Mouse (Mus musculus) neural tube, embryonic 12.5 days (tissue): ENCODE results near the gene Vps35l. TPM values are rescaled to one million over a fixed set of nuclear protein-coding genes. Genes with fewer than 3 reads are reported as not detected.

Experiments
- ATAC-seq: fragments of 200-750 bp; cut with Nextera tagmentation; 2 replicates; pipeline ENCODE4 v1.8.0; 2017; ENCODE audit warnings: low read depth, mild to moderate bottlenecking, moderate TSS enrichment, moderate library complexity; ENCODE audit not compliant: low FRiP score
- H3K27ac ChIP-seq: fragments of 300-500 bp; sonication (generic); 2 replicates; pipeline ENCODE4 v1.5.1; 2016
- H3K27me3 ChIP-seq: fragments of 300-500 bp; sonication (generic); replicated peaks from 2 replicates; pipeline ENCODE4 v1.6.1; 2016; ENCODE audit warnings: mild to moderate bottlenecking
- H3K36me3 ChIP-seq: fragments of 300-500 bp; sonication (generic); 2 replicates; pipeline ENCODE4 v1.6.1; 2016; ENCODE audit warnings: mild to moderate bottlenecking
- H3K4me1 ChIP-seq: fragments of 300-500 bp; sonication (generic); 2 replicates; pipeline ENCODE4 v1.6.1; 2016
- H3K4me2 ChIP-seq: fragments of 300-500 bp; sonication (generic); replicated peaks from 2 replicates; pipeline ENCODE4 v1.6.1; 2016; ENCODE audit warnings: mild to moderate bottlenecking
- H3K4me3 ChIP-seq: fragments of 300-500 bp; sonication (generic); 2 replicates; pipeline ENCODE4 v1.5.1; 2016
- H3K9ac ChIP-seq: fragments of 300-500 bp; sonication (generic); 2 replicates; pipeline ENCODE4 v1.6.1; 2016; ENCODE audit warnings: mild to moderate bottlenecking
- H3K9me3 ChIP-seq: fragments of 300-500 bp; sonication (generic); 2 replicates; pipeline ENCODE4 v1.6.1; 2016; ENCODE audit warnings: mild to moderate bottlenecking
- WGBS: fragments of 180-500 bp; shearing (Covaris S2); methylation state at CpG from one replicate; pipeline ENCODE4 v1.1.7; 2016; 5-methylcytosine and 5-hydroxymethylcytosine counted together
- polyA plus RNA-seq: library from polyadenylated mRNA; unstranded; fragments of >200 nt; fragmentation: Nextera tagmentation; extraction: Ambion mirVana; gene quantifications from 2 replicates; pipeline ENCODE4 v1.2.1, GENCODE M21; 2016

Vps35l gene
- polyA plus RNA-seq, 1 experiment from 2014 or later: 86.2 TPM

DNA sequence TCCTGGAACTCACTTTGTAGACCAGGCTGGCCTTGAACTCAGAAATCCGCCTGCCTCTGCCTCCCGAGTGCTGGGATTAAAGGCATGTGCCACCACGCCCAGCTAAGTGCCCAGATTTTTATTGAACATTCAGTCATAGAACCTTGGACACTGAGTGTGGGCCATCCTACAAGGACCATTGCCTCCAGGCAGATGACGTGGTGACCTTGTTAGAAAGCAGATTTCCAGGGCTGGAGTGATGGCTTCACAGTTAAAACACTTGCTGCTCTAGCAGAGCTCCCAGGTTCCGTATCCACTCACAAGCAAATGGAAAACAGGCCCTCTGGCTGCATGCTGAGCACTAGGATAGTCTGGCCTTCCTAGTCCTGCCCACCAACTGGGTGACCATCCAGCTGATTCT is 4.7 kb downstream of the Vps35l start:
- Histone ChIP-seq H3K4me3 (no peak overlapping the region), H3K9me3 (no peaks in the 10 kb centered on the region), H3K4me2 (no peak overlapping the region), H3K4me1 (peaks cover 6% of the 10 kb centered on the region; the same call in 1 of the 2 replicates), H3K27ac (no peak overlapping the region), H3K27me3 (no peaks in the 10 kb centered on the region), H3K9ac (no peak overlapping the region), H3K36me3 (peaks cover 44% of the 10 kb centered on the region)
- no peak for ATAC-seq
- 87% methylated on average over 5 of the region's 5 CpGs for WGBS

DNA sequence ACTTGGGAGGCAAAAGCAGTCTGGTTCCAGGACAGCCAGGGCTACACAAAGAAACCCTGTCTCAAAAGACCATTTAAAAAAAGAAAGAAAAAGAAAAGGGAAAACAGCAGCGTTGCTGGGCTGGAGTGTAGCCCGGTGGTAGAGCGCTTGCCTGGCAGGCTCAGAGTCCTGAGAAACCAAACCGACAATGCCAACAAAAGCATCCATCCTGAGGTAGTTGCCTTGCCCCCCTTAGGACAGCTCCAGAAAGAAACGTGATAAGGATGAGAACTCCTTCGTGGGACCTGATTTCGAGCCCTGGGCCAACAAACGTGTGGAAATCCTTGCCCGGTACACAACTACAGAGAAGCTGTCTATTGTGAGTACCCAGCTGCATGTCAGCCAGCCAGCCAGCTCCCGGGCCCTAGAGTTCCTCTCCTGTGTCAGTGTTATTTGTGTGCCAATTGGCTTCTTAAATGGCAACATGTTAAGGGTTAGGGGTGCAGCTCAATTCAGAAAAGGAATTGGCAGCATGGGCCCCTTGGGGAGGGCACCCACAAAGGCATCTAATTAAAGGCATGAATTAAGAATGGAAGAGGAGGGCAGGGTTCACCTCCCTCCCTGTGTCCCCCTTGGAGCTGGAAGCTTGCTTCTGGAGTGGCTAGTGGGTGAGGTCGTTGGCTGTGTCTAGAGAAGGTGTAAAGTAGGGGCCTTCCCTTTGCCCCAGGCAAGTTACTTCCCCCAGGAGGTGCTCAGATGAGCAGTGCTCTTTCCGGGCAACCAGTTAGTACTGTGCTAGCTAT is 8.1 kb downstream of the Vps35l start:
- Histone ChIP-seq H3K36me3 (peaks cover 75% of the 10 kb centered on the region), H3K4me3 (no peak overlapping the region), H3K4me1 (no peaks in the 10 kb centered on the region), H3K27ac (no peak overlapping the region), H3K27me3 (no peaks in the 10 kb centered on the region), H3K9ac (no peak overlapping the region), H3K9me3 (no peaks in the 10 kb centered on the region), H3K4me2 (no peak overlapping the region)
- whole genome bisulfite sequencing: 93% methylated on average over 12 of the region's 12 CpGs
- no peak for ATAC-seq

DNA sequence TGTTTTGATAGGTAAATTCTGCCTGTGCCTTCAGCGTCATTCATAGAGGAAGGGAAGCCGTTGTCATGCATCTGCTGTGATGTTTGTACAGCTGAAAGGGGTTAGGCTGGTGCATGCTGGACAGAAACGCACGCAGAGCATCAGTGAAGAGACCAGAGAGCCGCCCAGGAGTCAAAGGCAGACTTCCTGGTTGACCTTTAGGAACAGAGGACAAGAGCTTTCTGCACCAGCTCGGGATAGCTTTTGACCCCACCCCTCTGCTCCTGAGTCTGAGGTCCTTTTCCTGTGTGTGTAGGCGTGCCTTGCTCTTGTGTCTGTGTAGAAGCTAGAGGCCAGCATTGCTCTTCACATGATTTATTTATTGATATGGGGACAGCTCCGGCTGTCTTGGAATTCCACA is 9.7 kb downstream of the Vps35l start:
- H3K27ac ChIP-seq: no peak overlapping the region
- no peak for ATAC-seq
- H3K4me1 ChIP-seq: no peaks in the 10 kb centered on the region
- WGBS: 80% methylated on average over 8 of the region's 8 CpGs
- no peak overlapping the region for H3K4me3 ChIP-seq
- H3K9ac ChIP-seq: no peak overlapping the region
- peaks cover 86% of the 10 kb centered on the region for H3K36me3 ChIP-seq
- no peaks in the 10 kb centered on the region for H3K9me3 ChIP-seq
- no peaks in the 10 kb centered on the region for H3K27me3 ChIP-seq
- no peak overlapping the region for H3K4me2 ChIP-seq

DNA sequence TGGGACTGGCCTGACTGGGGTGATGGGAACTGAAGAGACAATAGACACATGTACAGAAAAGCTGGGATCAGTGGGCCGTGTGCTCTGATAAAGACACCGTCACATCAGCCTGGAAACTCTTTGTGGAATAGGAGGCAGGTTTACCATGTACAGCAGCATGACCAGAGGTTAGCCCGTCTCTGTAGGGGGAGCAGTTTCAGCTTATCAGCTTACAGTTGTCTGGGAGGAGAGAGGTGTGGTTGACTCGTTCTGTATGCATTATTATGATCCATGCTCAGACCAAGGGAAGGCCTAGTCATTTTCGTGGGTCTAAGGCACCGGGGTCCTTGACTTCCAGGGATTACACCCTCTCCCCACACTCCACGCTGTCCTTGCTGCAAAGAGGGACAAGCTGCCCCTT is 11.6 kb downstream of the Vps35l start:
- no peak overlapping the region for H3K27ac ChIP-seq
- H3K4me3 ChIP-seq: no peak overlapping the region
- no peak for ATAC-seq
- WGBS: 91% methylated on average over 7 of the region's 7 CpGs
- no peak overlapping the region for H3K9ac ChIP-seq
- no peaks in the 10 kb centered on the region for H3K4me1 ChIP-seq
- no peaks in the 10 kb centered on the region for H3K9me3 ChIP-seq
- H3K27me3 ChIP-seq: no peaks in the 10 kb centered on the region
- peaks cover 91% of the 10 kb centered on the region for H3K36me3 ChIP-seq
- no peak overlapping the region for H3K4me2 ChIP-seq

DNA sequence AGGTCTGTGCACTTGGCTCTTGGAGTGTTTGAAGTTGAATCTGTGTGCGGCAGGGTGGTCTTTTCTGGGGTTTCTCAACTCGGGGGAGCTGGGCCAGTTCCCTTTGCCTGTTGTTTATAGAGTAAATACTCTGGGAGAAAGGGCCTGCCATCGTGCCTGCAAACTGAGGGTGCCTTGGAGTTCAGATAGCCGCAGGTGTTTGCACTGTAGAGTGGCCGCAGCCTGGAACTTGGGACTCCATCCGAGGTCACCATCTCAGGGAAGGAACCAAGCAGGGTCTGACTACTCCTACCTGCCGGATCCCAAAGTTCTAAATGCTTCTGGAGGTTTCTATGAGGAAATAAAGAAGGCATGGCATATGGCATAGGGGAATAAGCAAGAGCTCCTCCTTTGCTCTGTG is 15.7 kb downstream of the Vps35l start:
- H3K4me3 ChIP-seq: no peak overlapping the region
- no peaks in the 10 kb centered on the region for H3K4me1 ChIP-seq
- H3K27me3 ChIP-seq: no peaks in the 10 kb centered on the region
- 90% methylated on average over 7 of the region's 7 CpGs for WGBS
- no peak overlapping the region for H3K9ac ChIP-seq
- H3K4me2 ChIP-seq: no peak overlapping the region
- peaks cover 63% of the 10 kb centered on the region for H3K36me3 ChIP-seq
- no peak overlapping the region for H3K27ac ChIP-seq
- ATAC-seq: no peak
- H3K9me3 ChIP-seq: no peaks in the 10 kb centered on the region

DNA sequence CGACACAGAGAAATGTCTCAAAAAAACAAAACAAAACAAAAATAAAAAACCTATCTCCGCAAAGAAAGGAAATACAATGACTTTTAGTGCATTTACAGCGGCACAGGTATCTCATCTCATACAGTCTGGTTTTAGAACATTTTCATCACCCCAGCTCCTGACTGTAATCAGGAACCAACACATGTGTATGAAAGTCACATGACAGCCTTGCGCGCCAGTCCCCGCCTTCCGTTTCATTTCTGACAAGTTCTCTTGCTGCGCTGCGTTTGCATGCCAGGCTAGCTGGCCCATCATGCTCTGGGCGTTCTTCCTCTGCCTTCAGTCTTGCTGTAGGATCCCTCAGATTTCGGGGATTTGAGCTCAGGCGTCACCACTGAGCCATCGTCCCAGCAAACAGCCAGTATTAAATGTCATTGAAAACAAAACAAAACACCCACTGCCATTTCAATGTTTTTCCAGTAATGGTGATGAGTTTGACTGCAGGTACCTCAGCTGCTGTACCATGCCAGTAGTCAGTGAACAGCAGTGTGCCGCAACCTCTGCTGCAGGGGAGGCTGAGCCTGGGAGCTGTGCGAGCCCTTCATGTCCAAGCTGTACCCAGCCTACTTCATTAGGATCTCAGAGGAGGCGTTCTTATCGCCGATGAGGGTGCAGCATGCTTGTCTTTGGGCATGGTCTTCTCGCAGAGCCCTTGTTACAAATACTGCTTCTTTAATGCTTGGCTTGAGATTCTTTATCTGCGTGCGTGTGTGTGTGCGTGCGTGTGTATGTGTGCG is 16.7 kb downstream of the Vps35l start:
- Histone ChIP-seq H3K27ac (no peak overlapping the region), H3K9ac (no peak overlapping the region), H3K4me1 (no peaks in the 10 kb centered on the region), H3K27me3 (no peaks in the 10 kb centered on the region), H3K4me3 (no peak overlapping the region), H3K9me3 (no peaks in the 10 kb centered on the region), H3K4me2 (no peak overlapping the region), H3K36me3 (peaks cover 64% of the 10 kb centered on the region)
- ATAC-seq: no peak
- WGBS: 95% methylated on average over 24 of the region's 24 CpGs

DNA sequence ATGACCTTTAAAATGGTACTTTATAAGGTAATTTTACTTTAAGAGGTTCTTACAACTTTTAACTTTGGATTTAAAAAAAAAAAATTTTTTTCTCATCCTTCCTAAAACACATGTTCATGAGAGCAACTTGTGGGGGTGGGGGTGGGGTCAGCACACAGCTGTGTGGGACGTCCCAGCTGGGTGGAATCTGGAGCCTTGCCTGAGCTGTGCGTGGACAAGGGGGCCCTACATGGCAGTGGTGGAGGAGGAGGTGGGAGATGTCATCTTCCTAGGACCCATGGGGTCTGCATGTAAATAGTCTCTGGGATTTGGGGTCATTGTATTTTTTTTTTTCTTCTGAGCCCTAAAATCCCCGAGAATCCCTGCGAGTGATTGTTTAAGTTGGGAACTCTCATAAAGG is 18.3 kb downstream of the Vps35l start:
- WGBS: 50% methylated on average over 4 of the region's 4 CpGs
- H3K4me2 ChIP-seq: no peak overlapping the region
- no peaks in the 10 kb centered on the region for H3K27me3 ChIP-seq
- no peak overlapping the region for H3K9ac ChIP-seq
- no peak for ATAC-seq
- peaks cover 58% of the 10 kb centered on the region for H3K36me3 ChIP-seq
- H3K9me3 ChIP-seq: no peaks in the 10 kb centered on the region
- H3K4me3 ChIP-seq: no peak overlapping the region
- no peaks in the 10 kb centered on the region for H3K4me1 ChIP-seq
- H3K27ac ChIP-seq: no peak overlapping the region

DNA sequence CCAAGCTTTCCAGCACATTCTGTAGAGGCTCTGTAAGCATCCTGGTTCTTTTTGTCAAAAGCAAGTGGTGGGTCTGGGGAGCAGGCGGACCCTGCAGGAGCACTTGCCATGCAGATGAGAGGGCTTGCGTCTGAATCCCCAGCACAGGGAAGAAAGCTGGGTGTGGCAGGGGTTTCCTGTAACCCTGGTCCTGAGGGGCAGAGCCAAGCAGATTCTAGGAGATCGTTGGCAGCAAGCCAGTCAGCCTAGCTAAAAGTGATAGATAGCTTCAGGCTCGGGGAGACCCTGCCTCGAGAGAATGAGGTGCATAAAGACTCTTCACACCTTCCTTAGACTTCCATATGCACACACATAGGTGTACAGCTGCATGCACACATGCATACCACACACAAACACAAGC is 19.3 kb downstream of the Vps35l start:
- Histone ChIP-seq H3K4me2 (no peak overlapping the region), H3K27ac (no peak overlapping the region), H3K27me3 (no peaks in the 10 kb centered on the region), H3K36me3 (peaks cover 62% of the 10 kb centered on the region), H3K4me1 (no peaks in the 10 kb centered on the region), H3K9me3 (no peaks in the 10 kb centered on the region), H3K9ac (no peak overlapping the region), H3K4me3 (no peak overlapping the region)
- no peak for ATAC-seq
- WGBS: 58% methylated on average over 5 of the region's 5 CpGs

DNA sequence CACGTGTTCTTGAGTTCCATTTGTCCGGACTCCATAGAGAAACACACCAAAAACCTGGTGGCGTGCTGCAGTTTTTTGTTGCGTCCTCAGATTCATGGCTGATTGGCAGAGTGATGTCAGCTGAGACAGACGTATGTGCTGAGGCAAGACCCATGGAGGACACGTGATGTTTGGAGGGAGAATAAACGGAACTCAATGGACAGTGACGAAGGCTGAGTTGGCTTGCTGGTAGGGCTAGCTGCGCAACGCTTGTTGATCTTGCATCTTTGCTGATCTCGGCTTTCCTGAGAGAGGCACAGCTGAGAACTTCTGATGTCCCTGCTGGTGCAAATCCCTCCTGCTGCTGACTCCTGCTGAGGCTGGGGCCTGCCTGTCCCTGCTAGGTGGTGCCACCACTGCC is 23.9 kb downstream of the Vps35l start:
- 91% methylated on average over 11 of the region's 11 CpGs for WGBS
- Histone ChIP-seq H3K9me3 (no peaks in the 10 kb centered on the region), H3K4me1 (no peaks in the 10 kb centered on the region), H3K4me2 (no peak overlapping the region), H3K36me3 (peaks cover 43% of the 10 kb centered on the region), H3K4me3 (no peak overlapping the region), H3K27me3 (no peaks in the 10 kb centered on the region), H3K27ac (no peak overlapping the region), H3K9ac (no peak overlapping the region)
- ATAC-seq: no peak

DNA sequence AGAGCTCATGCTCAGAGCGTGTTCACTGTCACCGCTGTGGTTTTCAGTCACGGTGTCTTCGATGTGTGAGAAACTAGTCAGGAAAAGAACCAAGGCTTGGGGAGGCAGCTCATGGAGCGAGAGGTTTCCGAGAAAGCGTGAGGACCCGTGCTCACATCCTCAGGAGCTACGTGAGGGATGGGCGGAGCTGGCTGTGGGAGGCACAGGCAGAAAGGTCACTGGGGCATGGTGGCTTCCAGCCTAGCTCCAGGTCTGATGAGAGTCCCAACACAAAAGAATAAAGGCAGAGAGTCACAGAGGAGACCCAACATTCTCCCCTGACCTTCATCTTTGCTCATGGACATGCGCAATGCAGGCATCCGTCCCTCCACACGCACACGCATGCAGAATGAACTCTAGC is 24.7 kb downstream of the Vps35l start:
- Histone ChIP-seq H3K27me3 (no peaks in the 10 kb centered on the region), H3K4me2 (no peak overlapping the region), H3K4me1 (no peaks in the 10 kb centered on the region), H3K27ac (no peak overlapping the region), H3K9ac (no peak overlapping the region), H3K36me3 (peaks cover 43% of the 10 kb centered on the region), H3K9me3 (no peaks in the 10 kb centered on the region), H3K4me3 (no peak overlapping the region)
- 86% methylated on average over 14 of the region's 14 CpGs for WGBS
- ATAC-seq: no peak

DNA sequence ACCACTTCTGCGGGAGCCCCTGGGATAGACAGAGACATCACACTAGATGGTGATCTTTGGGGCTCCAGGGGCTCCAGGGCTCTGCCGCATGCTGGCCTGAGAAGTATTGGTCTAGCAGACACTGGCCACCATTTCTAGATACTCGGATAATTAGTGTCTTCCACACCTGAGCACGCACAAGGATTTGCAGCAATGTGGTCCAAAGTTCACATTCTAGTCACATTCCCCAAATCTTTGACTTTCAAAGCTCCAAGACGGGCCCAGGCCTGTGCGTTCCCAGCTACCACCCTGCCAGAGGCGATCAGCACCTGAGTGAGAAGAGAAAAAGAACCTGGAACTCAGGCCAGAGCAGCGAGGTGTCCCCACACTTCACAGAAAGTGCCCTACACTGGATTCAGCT is 25.6 kb downstream of the Vps35l start:
- H3K9ac ChIP-seq: no peak overlapping the region
- no peaks in the 10 kb centered on the region for H3K4me1 ChIP-seq
- no peak overlapping the region for H3K4me3 ChIP-seq
- H3K27me3 ChIP-seq: no peaks in the 10 kb centered on the region
- ATAC-seq: no peak
- H3K36me3 ChIP-seq: peaks cover 41% of the 10 kb centered on the region
- no peak overlapping the region for H3K27ac ChIP-seq
- WGBS: 76% methylated on average over 8 of the region's 8 CpGs
- no peak overlapping the region for H3K4me2 ChIP-seq
- no peaks in the 10 kb centered on the region for H3K9me3 ChIP-seq

DNA sequence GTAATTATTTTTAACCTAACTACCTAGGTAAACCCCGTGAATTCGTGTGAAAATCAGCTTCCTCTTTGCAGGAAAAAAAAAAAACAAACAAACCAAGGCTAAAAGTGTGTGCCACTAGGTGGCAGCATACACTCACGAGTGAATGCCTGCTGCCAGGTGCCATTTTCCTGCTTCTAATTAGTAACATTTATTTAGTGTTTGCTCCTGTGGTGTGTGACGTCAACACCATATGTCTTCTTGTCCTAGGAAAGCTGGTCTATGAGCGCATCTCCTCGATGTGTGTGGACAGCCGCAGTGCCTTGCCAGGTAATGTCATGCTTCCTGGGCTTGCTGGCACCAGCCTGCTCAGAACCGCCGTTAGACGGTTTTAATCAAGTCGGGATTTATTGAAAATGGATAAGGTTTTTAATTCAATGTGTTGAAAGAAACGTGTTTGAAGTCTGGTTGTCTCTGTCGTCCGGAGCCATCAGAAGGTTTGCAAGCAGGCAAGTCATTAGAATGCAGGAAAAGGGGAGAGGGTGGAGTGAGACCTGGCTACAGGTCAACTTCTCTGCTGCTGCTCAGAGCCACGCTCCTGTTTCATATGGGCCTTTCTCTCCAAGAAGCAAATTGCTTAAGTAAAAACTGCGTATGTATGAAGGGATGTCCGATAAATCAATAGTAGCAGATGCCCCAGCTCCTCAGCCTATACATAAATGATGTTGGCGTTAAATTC is 26.2 kb downstream of the Vps35l start:
- Histone ChIP-seq H3K9ac (no peak overlapping the region), H3K36me3 (peaks cover 34% of the 10 kb centered on the region), H3K9me3 (no peaks in the 10 kb centered on the region), H3K27me3 (no peaks in the 10 kb centered on the region), H3K27ac (no peak overlapping the region), H3K4me2 (no peak overlapping the region), H3K4me3 (no peak overlapping the region), H3K4me1 (no peaks in the 10 kb centered on the region)
- 59% methylated on average over 18 of the region's 18 CpGs for WGBS
- ATAC-seq: peak; percentile 25; the same call in 1 of the 2 replicates
